Mouse (Mus musculus): ENCODE results near the gene Coro2a.

The Coro2a gene

DNA sequence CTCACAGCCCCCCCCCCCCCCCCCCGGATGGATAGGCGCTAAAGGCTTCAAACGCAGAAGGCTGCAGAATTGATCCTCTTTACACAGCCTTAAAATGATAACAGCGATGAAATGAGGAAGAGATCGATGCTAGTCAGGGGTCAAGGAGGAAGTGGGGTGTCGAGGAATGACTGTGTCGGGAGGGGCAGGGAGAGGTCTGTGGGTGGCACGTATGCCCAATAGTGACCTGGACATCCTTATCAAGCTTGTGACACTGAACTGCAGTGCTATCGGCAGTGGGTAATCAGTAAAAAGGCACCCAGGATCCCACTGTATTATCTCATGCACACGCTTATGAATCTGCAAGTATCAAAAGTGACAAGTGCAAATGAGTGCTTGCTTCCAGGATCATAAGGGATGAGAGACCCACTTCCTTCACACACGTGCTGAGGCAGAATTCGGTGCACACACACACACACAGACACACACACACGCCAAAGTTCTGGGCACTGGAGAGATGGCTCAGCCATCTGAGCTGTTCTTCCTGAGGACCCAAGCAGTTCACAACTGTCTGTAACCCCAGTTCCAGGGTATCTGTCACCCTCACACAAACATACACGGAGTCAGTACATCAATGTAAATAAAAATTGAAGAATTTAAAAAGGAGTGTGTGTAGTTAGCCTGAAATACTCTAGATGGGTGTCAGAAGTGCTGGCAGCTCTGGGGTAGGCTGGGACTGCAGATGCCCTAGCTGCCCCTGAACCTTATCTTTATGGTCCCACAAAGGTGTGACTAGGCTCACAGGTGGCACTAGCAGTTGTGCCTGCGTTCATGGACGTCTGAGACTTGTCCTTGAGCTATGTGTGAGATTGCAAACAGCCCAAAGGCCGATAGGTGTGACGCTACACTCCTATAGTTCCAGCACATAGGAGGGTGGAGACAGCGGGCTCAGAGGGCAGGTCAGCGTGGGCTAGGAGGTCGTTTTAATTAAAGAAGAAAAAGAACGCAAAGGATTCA lies 43.0 kb downstream of the Coro2a start:
- no peak for DNase-seq (ENCODE audit: low read depth, low spot score)

DNA sequence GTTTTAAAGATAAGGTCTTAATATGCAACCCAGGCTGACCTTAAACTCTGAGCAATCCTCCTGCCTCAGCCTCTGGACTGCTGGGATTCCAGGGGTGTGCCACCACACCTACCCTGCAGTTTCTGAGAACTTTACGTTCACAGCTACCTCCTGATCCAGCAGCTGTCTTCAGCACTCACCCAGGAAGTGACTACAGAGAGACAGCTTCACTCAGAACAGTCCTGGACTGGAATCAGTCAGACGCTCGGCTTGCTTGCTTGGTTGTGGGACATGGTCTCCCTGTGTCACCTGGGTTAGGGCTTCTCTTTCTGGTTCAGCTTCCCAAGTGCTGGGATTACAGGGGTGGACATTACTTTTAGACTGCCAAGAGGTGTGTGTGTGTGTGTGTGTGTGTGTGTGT lies 45.1 kb downstream of the Coro2a start:
- DNase-seq (ENCODE audit: low read depth, low spot score): no peak

DNA sequence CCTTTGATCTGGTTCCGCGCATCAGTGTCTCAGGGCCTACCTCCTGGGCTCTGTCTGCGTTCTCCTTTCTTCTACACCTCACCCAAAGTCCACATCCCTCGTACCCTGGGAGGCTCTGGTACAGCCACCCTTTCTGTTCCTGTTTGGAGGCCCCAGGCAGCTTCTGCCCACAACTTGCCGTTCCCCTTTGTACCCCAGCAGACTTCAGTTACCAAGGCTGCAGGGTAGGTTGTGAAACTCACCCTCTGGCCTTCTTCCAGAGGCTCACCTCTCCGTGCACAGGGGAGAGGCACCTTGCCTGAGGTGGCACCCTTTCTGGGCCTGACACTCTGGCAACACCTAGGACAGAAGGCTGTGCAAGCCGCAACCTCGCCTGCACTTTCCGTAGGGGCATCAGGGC lies 46.2 kb downstream of the Coro2a start:
- DNase-seq (ENCODE audit: low read depth, low spot score): no peak

- DNase-seq (ENCODE audit: low read depth, low spot score): peak; percentile 26
These were observed 47.5 kb downstream of the Coro2a start for GRCm38 (mm10) chr4:46554295-46555069.

DNA sequence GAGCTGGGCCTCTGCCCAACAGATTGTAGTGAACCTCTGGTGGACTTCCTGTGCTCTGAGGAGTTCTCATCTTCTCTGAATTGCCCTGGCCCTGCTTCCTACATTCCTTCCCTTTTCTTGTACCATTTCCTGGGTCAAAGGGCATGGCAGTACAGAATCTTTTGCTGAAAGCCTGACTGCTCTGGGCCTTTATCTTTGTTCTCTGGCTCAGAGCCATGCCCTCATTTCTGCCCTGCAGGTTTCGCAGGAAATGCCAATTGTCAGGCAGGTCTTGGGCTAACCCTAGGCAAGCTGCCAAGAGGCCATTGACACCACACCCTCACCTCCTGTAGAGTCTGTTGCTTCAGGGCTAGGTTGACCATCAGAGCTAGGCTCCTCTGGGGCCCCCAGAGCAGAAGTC lies 48.1 kb downstream of the Coro2a start:
- no peak for DNase-seq (ENCODE audit: low read depth, low spot score)

- DNase-seq (ENCODE audit: low read depth, low spot score): no peak
These were observed 51.6 kb downstream of the Coro2a start for GRCm38 (mm10) chr4:46550406-46550805.

- DNase-seq (ENCODE audit: low read depth, low spot score): no peak
These were observed 52.0 kb downstream of the Coro2a start for GRCm38 (mm10) chr4:46549979-46550378.

- DNase-seq (ENCODE audit: low read depth, low spot score): no peak
These were observed 55.3 kb downstream of the Coro2a start for GRCm38 (mm10) chr4:46546709-46547108.

DNA sequence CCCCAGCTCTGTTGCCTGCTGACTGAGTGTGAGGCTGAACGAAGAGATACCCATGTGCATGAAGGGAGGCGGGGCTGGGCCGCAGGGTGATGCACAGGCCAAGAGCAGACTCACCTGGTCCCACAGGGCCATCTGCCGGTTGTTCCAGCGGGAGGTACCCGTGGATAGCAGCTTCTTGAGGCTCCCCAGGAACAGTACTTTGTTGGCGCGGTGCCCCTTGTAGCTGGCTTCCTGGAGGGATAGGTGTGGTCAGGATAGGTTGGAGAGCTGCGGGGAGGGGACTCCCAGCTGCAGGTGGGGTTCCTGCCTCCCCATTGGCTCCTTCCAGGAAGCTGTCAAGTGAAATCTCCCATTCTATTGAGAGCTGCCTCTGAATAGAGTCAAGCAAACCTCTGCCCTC lies 56.5 kb downstream of the Coro2a start:
- DNase-seq (ENCODE audit: low read depth, low spot score): no peak

DNA sequence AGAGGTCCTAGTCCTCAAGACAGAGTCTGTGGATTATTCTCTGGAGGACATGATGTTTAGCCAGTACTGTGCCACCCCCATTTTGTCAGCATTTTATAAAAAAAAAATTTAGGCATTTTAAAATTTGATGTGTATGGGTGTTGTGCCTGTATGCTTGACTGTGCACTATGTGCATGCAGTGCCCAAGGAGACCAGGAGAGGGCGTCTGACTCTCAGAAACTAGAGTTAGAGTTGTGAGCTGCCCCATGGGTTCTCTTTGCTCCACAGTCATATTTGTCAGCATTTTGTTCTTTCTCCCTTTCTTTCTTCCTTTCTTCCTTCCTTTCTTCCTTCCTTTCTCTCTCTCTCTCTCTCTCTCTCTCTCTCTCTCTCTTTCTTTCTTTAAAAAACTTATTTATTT lies 57.7 kb downstream of the Coro2a start:
- DNase-seq (ENCODE audit: low read depth, low spot score): no peak

GRCm38 (mm10) chr4:46543366-46544050 lies 58.5 kb downstream of the Coro2a start:
- no peak for DNase-seq (ENCODE audit: low read depth, low spot score)

- DNase-seq (ENCODE audit: low read depth, low spot score): no peak
These were observed 60.3 kb downstream of the Coro2a start for GRCm38 (mm10) chr4:46541707-46542106.

GRCm38 (mm10) chr4:46539167-46539566 lies 62.8 kb downstream of the Coro2a start:
- no peak for DNase-seq (ENCODE audit: low read depth, low spot score)

DNA sequence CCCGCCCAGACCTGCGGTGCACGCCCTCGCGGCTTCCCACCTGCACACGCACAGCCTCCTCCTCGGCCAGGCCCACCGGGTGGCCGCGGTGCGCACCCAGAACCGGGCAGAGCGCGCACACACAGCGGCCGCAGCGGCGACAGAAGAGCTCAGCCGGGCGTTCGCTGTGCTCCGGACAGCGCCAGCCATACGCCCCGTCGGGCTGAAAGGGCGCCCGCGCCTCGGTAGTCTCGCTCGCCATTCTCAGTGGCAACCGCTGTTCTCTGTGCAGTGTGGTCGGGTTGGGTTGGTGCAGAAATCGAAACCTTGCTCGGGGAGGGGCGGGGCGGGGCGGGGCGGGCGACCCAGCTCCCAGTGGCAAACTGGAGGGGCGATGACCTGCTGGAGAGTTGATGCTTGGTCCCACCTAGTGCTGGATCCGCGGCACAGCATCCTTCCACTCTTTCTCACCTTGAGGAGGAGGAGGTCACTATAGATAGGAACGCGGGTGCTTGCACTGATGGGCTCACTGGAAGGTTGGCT lies 66.1 kb downstream of the Coro2a start, which contains the start of gene Trim14:
Gene Trim14 (minus strand): TSS at position 302 of the 522 bp plus-strand sequence.
- DNase-seq (ENCODE audit: low read depth, low spot score): no peak

DNA sequence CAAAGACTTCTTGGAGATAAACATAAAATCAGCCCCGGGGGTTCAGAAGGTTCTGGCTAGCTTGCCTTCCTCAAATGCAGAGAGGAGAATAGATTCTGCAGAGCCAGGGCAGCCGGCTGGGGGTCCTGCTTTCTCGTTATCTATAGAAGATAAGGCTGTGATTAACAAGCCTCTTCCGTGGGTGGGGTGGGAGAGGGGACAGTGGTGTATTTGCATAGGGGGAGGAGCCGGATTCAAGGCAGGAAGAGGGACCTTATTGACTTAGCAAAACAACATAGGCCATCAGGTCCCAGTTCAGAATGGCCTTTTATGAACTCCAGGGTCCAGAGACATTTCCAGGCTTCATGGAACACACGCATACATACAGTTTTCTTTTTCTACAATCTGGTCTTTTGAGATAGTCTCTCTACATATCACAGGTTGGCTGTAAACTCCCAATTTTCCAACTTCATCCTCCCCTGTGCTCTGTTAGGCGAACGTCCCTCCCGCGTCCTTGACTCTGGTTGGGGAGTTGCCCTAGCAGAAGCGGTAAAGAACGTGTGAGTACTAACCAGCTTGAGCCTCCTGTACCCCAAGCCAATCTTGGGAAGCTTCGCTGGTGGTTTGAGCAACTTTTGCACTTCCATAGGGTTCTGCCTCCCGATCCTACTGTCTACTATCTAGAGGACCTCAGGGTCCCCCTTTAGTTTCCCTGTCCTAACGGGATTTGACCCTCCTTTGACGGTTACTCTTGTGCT lies 66.7 kb downstream of the Coro2a start:
- DNase-seq (ENCODE audit: low read depth, low spot score): no peak

- no peak for DNase-seq (ENCODE audit: low read depth, low spot score)
These were observed 67.9 kb downstream of the Coro2a start for GRCm38 (mm10) chr4:46533934-46534720.

DNA sequence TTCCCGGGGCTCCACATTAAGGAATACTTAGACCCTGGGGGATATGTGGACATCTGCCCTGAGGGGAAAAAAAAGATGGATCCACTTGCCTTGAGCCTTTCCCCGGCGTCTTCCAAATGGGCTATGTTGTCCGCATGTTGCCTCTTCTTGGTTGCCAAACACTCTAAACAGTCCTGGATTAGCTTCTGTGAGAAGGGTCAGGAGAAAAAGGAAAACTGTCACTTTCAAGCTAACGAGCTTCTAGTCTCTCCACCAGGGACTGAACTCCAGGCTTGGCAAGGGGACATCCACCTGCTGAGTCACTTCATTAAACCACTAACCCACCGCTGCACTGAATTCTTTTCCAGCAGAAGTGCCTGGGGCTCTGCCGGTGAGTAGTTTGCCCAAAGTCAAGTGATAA lies 69.1 kb downstream of the Coro2a start:
- no peak for DNase-seq (ENCODE audit: low read depth, low spot score)

GRCm38 (mm10) chr4:46532511-46532910 lies 69.5 kb downstream of the Coro2a start:
- no peak for DNase-seq (ENCODE audit: low read depth, low spot score)

- no peak for DNase-seq (ENCODE audit: low read depth, low spot score)
These were observed 72.3 kb downstream of the Coro2a start for GRCm38 (mm10) chr4:46529722-46530121.

DNA sequence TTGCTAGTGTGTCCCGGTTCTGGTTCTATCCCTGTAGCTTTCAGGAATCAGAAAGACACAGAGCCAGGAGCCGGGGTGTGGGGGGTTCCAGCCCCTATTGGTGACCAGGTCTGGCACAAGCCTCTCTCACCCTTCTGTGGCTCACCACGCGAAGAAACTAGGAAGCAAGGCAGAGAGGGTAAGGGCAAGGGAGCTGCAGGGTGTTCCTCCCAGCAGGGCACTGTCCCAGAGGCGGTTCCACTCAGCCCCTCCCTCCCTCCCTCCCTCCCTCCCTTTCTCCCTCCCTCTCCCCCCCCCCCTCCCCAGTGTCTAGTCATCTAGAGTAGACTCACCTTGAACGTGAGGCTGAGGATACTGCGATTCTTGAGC lies 74.5 kb downstream of the Coro2a start:
- no peak for DNase-seq (ENCODE audit: low read depth, low spot score)
